In the genomic region with DNA sequence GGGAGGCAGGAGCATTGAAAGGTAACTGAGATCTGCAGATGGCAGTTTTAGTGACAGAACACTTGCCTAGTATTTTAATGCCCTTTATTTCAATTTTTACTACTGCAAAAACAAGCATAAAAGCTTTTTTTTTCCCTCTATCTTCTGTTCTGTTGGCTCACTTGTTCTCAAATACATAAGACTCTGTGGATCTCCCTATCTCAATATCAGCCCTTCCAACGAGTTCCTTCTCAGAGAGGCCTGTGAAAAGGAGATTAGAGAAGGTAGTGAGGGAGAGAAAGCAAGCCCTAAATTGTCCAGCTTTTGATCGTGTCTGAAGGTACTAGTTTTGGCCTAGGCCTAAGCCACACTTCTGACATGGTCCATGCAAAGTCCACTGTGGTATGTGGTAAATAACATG, we compare ENCODE assay signal across 33 mouse cellular contexts.
A peak's percentile ranks its signal among the peaks of the same experiment; 100 is the strongest.
DNase-seq lines count a peak whose midpoint lies in the region; ATAC-seq and TF ChIP-seq lines count a peak whose summit lies in the region.
"Had no signal": no experiment of that assay in that cellular context is flagged by ENCODE, and none has a peak within 500 bp of the region (broad histone marks: within the 10 kb centered on the region; RNA-seq: fewer than 3 reads in every experiment).

No protein-coding gene starts in this region.

- peaks cover 27% of the 10 kb centered on the region for H3K4me1 ChIP-seq in liver, embryonic 13.5 days (replicated peaks)
- no peaks in the 10 kb centered on the region for H3K4me1 ChIP-seq in forebrain, postnatal 0 days (ENCODE audit: insufficient read depth)
- H3K4me1 ChIP-seq in hindbrain, embryonic 14.5 days (replicated peaks; ENCODE audit: control insufficient read depth, insufficient read depth, low read length): no peaks in the 10 kb centered on the region
- H3K4me1 ChIP-seq: embryonic facial prominence, embryonic 10.5 days; embryonic facial prominence, embryonic 15.5 days; heart, embryonic 13.5 days; hindbrain, embryonic 10.5 days; kidney, embryonic 15.5 days; neural tube, embryonic 12.5 days had no signal

- no peaks in the 10 kb centered on the region for H3K27me3 ChIP-seq in liver, embryonic 13.5 days
- H3K27me3 ChIP-seq in forebrain, postnatal 0 days (ENCODE audit: insufficient read depth, low read length): no peaks in the 10 kb centered on the region
- no peaks in the 10 kb centered on the region for H3K27me3 ChIP-seq in hindbrain, embryonic 14.5 days (ENCODE audit: control insufficient read depth, insufficient read depth, low read length)
- H3K27me3 ChIP-seq: embryonic facial prominence, embryonic 15.5 days; heart, embryonic 13.5 days; kidney, embryonic 15.5 days; neural tube, embryonic 12.5 days had no signal

- H3K9ac ChIP-seq in liver, embryonic 13.5 days: no peak overlapping the region
- H3K9ac ChIP-seq in forebrain, postnatal 0 days: no peak overlapping the region
- no peak overlapping the region for H3K9ac ChIP-seq in hindbrain, embryonic 14.5 days
- H3K9ac ChIP-seq: embryonic facial prominence, embryonic 15.5 days; heart, embryonic 13.5 days; kidney, embryonic 15.5 days; lung, embryonic 14.5 days; neural tube, embryonic 12.5 days had no signal

- ATAC-seq in liver, embryonic 13.5 days (ENCODE audit: low read depth): peak; percentile 94
- ATAC-seq in megakaryocyte progenitor cell, adult 5-6 weeks (replicated peaks; ENCODE audit: poor library complexity): peak; percentile 98
- no peak for ATAC-seq in forebrain, postnatal 0 days
- ATAC-seq in hindbrain, embryonic 14.5 days (ENCODE audit: low FRiP score): no peak
- ATAC-seq: activated CD4-positive, CD25-positive, alpha-beta regulatory T cell, adult 4 months; CD4-positive, CD25-positive, alpha-beta regulatory T cell, adult 4 months; forebrain, embryonic 14.5 days; hindbrain, embryonic 16.5 days had no signal

- H3K4me3 ChIP-seq in liver, embryonic 13.5 days (replicated peaks): no peak overlapping the region
- H3K4me3 ChIP-seq in forebrain, postnatal 0 days (ENCODE audit: low read depth, low read length): no peak overlapping the region
- H3K4me3 ChIP-seq in hindbrain, embryonic 14.5 days (replicated peaks; ENCODE audit: low read length): no peak overlapping the region
- H3K4me3 ChIP-seq: embryonic facial prominence, embryonic 10.5 days; embryonic facial prominence, embryonic 15.5 days; gastrocnemius, adult 2 months; heart, embryonic 13.5 days; hindbrain, embryonic 10.5 days; kidney, embryonic 15.5 days; myocyte; neural tube, embryonic 12.5 days had no signal

- no peaks in the 10 kb centered on the region for H3K36me3 ChIP-seq in liver, embryonic 13.5 days
- no peaks in the 10 kb centered on the region for H3K36me3 ChIP-seq in forebrain, postnatal 0 days (ENCODE audit: insufficient read depth)
- H3K36me3 ChIP-seq in hindbrain, embryonic 14.5 days (replicated peaks; ENCODE audit: control insufficient read depth, insufficient read depth): no peaks in the 10 kb centered on the region
- H3K36me3 ChIP-seq: embryonic facial prominence, embryonic 10.5 days; embryonic facial prominence, embryonic 15.5 days; heart, embryonic 13.5 days; hindbrain, embryonic 10.5 days; kidney, embryonic 15.5 days; neural tube, embryonic 12.5 days had no signal

- H3K4me2 ChIP-seq in liver, embryonic 13.5 days: 0 out of 2 replicates have a peak overlapping the region, but pooled peaks have one; percentile 19
- no peak overlapping the region for H3K4me2 ChIP-seq in forebrain, postnatal 0 days (ENCODE audit: low read depth)
- no peak overlapping the region for H3K4me2 ChIP-seq in hindbrain, embryonic 14.5 days (replicated peaks)
- H3K4me2 ChIP-seq: embryonic facial prominence, embryonic 15.5 days; heart, embryonic 13.5 days; kidney, embryonic 15.5 days; lung, embryonic 14.5 days; midbrain, embryonic 11.5 days; neural tube, embryonic 12.5 days had no signal

- no peak for TF ChIP-seq CTCF in forebrain, postnatal 0 days (IDR thresholded peaks at IDR 0.05; ENCODE audit: low read depth)

- no peaks in the 10 kb centered on the region for H3K9me3 ChIP-seq in liver, embryonic 13.5 days (replicated peaks)
- no peaks in the 10 kb centered on the region for H3K9me3 ChIP-seq in forebrain, postnatal 0 days (ENCODE audit: low read length)
- H3K9me3 ChIP-seq in hindbrain, embryonic 14.5 days (ENCODE audit: control insufficient read depth, low read length): no peaks in the 10 kb centered on the region
- H3K9me3 ChIP-seq: embryonic facial prominence, embryonic 10.5 days; embryonic facial prominence, embryonic 15.5 days; heart, embryonic 13.5 days; hindbrain, embryonic 10.5 days; kidney, embryonic 15.5 days; neural tube, embryonic 12.5 days had no signal

- peak; percentile 76 for DNase-seq in MEL-GATA-1-ER (ENCODE audit: extremely low read depth, low read depth)
- DNase-seq in c-Kit-positive CD71-positive TER-119-positive erythroid progenitor cells, embryonic 14.5 days (ENCODE audit: low spot score): peak; percentile 59
- peak; percentile 36 for DNase-seq in liver, embryonic 13.5 days
- DNase-seq in left cerebral cortex, adult 9 months (ENCODE audit: low spot score in 2 of 2): no peak
- no peak for DNase-seq in forebrain, postnatal 0 days
- DNase-seq in hindbrain, embryonic 14.5 days (ENCODE audit: low spot score): no peak
- DNase-seq: adrenal gland, adult 2 months; adrenal gland, postnatal 36 days; cerebellum, adult 18-20 months; cerebellum, postnatal 14 days; gastrocnemius, adult 2 months; gastrocnemius, postnatal 36 days; heart, adult 18-20 months; heart, postnatal 10 days; kidney, adult 18-20 months; kidney, postnatal 36 days; left cerebral cortex, postnatal 4 days; lung, embryonic 14.5 days; lung, postnatal 14 days; right cerebral cortex, adult 18-20 months had no signal

- H3K27ac ChIP-seq in liver, embryonic 13.5 days: peak overlapping the region; percentile 61; the same call in 1 of the 2 replicates
- no peak overlapping the region for H3K27ac ChIP-seq in forebrain, postnatal 0 days (ENCODE audit: low read depth, low read length)
- no peak overlapping the region for H3K27ac ChIP-seq in hindbrain, embryonic 14.5 days
- H3K27ac ChIP-seq: embryonic facial prominence, embryonic 10.5 days; embryonic facial prominence, embryonic 15.5 days; gastrocnemius, adult 2 months; heart, embryonic 13.5 days; hindbrain, embryonic 10.5 days; kidney, embryonic 15.5 days; neural tube, embryonic 12.5 days had no signal

- WGBS in liver, embryonic 13.5 days (ENCODE audit: insufficient replicate concordance): 10% methylated on average over 2 of the region's 2 CpGs
- WGBS in forebrain, postnatal 0 days: 69% methylated on average over 2 of the region's 2 CpGs
- 84% methylated on average over 2 of the region's 2 CpGs for WGBS in hindbrain, embryonic 14.5 days

Comparison
In these comparisons a context has a peak if more than half of its experiments do, and no peak if none do; other contexts are left out.
1. DNase-seq: peak in MEL-GATA-1-ER (single experiment), c-Kit-positive CD71-positive TER-119-positive erythroid progenitor cells, embryonic 14.5 days (single experiment) and liver, embryonic 13.5 days (single experiment); none in left cerebral cortex, adult 9 months (0 of 2), forebrain, postnatal 0 days (single experiment) and hindbrain, embryonic 14.5 days (single experiment).
2. ATAC-seq: peak in liver, embryonic 13.5 days (single experiment) and megakaryocyte progenitor cell, adult 5-6 weeks (single experiment); none in forebrain, postnatal 0 days (single experiment) and hindbrain, embryonic 14.5 days (single experiment).